Mouse (Mus musculus) olfactory bulb, adult 2 months (tissue): ENCODE data around the gene Ptprt. TPM values are rescaled to one million over a fixed set of nuclear protein-coding genes. Genes with fewer than 3 reads are reported as not detected.

Experiments
- H3K27ac ChIP-seq: fragments of 200-500 bp; 2 replicates; pipeline ENCODE4 v1.5.1; 2012; ENCODE audit warnings: low read depth, low read length; ENCODE audit not compliant: insufficient read depth
- H3K4me1 ChIP-seq: fragments of 200-500 bp; 2 replicates; pipeline ENCODE4 v1.6.1; 2012; ENCODE audit warnings: low read length; ENCODE audit not compliant: control insufficient read depth, insufficient read depth
- H3K4me3 ChIP-seq: fragments of 200-500 bp; 2 replicates; pipeline ENCODE4 v1.5.1; 2012; ENCODE audit warnings: mild to moderate bottlenecking, low read depth, low read length, moderate library complexity; ENCODE audit not compliant: insufficient read depth
- CTCF ChIP-seq: fragments of 200-500 bp; IDR thresholded peaks from 2 replicates; pipeline ENCODE4 v1.5.1; 2012; ENCODE audit warnings: low read depth, mild to moderate bottlenecking, low read length, moderate library complexity; ENCODE audit not compliant: insufficient read depth
- POLR2A ChIP-seq: fragments of 200-500 bp; IDR thresholded peaks from 2 replicates; pipeline ENCODE4 v1.6.1; 2012; ENCODE audit warnings: mild to moderate bottlenecking, low read depth, low read length, moderate library complexity; ENCODE audit not compliant: insufficient read depth
- WGBS: fragments of 180-500 bp; shearing (Covaris S2); methylation state at CpG from one replicate; pipeline ENCODE4 v1.1.7; 2018; 5-methylcytosine and 5-hydroxymethylcytosine counted together
- polyA plus RNA-seq: library from polyadenylated mRNA; stranded (reverse); fragments of >200 nt; gene quantifications from 2 replicates; pipeline ENCODE4 v1.2.4, GENCODE M21; 2012; ENCODE audit warnings: low replicate concordance; ENCODE audit not compliant: missing spikeins, insufficient read depth, insufficient read length

Ptprt gene
- polyA plus RNA-seq, 1 experiment = 33.3 TPM

DNA sequence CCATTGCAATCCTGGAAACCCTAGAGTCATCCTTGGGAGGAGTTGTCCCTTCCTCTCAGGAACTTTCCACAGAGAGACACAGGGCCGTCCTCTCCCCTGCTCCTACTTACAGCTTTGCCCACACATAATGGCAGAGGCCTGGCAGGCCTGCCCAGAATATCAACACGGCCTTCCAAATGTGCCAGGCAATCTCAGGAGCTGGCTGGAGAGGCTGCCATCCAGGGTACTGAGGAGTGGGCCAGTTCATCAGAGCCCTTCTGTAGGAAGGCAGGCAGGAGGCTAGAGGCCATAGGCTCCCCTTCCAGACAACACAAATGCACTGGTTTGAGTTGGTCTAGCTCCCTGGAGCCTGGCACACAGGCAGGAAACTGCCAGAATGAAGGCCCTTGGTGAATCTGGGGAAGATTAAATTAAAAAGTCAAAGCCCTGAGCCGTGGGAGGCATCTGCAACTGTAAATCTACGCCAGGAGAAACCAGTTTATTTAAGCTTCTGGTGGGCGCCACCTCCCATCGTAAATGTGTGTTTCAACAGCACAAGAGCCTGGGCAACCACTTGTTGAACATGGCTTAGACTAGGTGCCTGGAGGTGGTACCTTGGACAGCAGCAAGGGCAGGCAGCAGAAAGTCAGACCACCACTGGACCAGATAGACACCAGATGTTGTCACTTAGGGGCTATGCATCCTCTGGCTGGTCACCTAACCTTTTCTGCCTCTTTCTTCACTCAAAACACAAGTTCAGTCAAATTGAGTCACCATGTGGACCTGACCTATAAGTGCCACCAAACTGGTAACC lies 92.4 kb downstream of the Ptprt start:
- H3K4me1 ChIP-seq = peaks cover 27% of the 10 kb centered on the region
- no peak for TF ChIP-seq CTCF
- TF ChIP-seq POLR2A = no peak
- H3K27ac ChIP-seq = no peak overlapping the region
- H3K4me3 ChIP-seq = no peak overlapping the region
- WGBS = 54% methylated on average over 6 of the region's 6 CpGs

DNA sequence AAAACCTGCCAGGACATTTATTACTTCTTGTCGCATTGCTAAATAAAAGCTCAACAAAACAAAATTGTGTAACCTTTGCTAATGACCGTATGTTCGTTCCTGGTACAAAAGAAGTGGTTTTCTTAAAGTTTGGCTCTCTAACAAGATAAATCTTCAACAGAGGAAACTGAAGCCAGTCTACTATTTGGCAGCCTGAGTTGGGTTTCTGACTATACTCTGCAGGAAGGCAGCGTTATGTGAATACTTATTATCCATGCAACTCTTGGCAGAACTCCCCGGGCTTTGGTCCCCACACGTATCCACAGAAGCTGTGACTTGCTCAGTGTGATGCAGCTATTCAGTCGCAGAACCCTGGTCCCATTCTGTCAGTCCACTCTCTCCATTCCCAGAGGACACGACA lies 112.6 kb downstream of the Ptprt start:
- no peak overlapping the region for H3K27ac ChIP-seq
- WGBS = 31% methylated on average over 8 of the region's 8 CpGs
- no peak overlapping the region for H3K4me3 ChIP-seq
- no peaks in the 10 kb centered on the region for H3K4me1 ChIP-seq
- TF ChIP-seq POLR2A = no peak
- no peak for TF ChIP-seq CTCF

DNA sequence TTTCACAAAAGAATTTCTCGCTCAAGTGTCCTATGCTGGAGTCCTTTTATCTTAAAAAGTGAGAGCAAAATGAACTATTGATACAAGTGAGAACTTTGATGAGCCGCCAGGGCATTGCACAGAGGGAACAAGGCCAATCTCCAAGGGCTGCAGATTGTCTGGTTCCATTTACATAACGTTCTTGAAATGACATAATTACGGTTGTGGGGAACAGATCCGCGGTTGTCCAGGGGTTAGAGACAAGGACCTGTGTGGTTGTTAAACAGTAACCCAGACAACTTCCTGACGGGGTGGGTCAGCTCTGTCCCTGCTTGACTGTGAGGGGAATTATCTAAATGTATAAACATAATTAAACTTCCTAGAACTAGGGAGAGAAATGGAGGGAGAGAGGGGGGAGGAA lies 129.3 kb downstream of the Ptprt start:
- H3K4me1 ChIP-seq = no peaks in the 10 kb centered on the region
- 50% methylated on average over 7 of the region's 7 CpGs for WGBS
- no peak for TF ChIP-seq POLR2A
- TF ChIP-seq CTCF = no peak
- H3K27ac ChIP-seq = no peak overlapping the region
- H3K4me3 ChIP-seq = no peak overlapping the region

DNA sequence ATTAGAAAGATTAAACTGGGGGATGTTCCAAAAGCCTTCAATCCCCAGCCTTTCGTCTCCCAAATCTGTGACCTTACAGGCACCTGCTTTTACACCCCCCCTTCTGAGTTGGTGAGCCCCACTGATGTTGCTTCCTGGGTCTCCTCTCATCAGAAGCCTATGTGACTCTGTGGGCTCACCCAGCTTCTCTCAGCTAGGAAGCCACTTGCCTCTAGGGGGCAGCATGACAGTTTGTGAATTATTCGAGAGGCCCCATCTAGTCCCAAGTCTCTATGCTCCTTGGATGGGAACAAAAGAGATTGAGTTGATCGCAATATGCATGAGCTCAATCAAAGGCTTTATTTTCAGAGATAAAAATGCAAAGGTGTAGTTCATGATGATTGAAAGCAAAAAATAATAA lies 132.0 kb downstream of the Ptprt start:
- TF ChIP-seq POLR2A = no peak
- TF ChIP-seq CTCF = no peak
- H3K27ac ChIP-seq = no peak overlapping the region
- H3K4me1 ChIP-seq = no peaks in the 10 kb centered on the region
- WGBS = 90% methylated on average over 3 of the region's 3 CpGs
- no peak overlapping the region for H3K4me3 ChIP-seq

DNA sequence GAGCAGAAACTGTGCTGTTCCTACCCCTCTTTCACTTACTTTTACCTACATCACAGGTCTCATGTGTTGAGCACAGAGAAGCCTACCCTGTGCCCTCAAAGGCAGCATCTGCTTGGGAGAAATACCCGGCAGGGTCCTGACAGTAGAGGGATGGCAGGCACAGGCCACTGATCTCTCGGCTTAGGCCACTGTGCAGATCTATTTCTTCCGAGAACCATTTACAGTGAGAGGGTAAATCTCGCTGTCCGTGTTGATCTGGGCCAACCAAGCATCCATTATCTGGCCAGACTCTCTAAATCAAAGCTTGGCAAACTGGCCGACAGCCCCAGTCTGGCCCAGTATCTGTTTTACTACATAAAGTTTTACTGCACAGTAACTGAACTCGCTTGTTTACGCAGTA lies 145.0 kb downstream of the Ptprt start:
- TF ChIP-seq CTCF (no peak), POLR2A (no peak)
- H3K27ac ChIP-seq = no peak overlapping the region
- 93% methylated on average over 8 of the region's 8 CpGs for WGBS
- no peaks in the 10 kb centered on the region for H3K4me1 ChIP-seq
- no peak overlapping the region for H3K4me3 ChIP-seq

DNA sequence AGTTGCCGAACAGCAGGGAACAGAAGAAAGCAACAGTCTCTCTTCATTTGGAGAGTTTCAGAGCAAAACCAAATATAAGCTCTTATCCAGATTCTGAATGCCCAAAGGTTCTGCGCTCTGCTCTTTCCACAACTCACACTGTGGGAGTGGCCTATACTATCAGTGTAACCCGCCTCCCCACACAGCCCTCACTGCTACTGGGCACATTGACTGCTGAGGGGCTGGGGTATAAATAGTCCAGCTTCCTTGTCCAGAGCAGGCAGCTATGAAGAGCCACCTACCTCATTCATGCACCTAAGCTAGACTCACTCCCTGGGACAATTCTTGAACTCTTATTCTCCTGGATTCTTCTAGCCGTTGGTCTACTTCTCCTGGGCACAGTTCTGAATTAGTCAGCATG lies 147.9 kb downstream of the Ptprt start:
- Histone ChIP-seq H3K4me3 (no peak overlapping the region), H3K4me1 (peaks cover 3% of the 10 kb centered on the region; the same call in 1 of the 2 replicates), H3K27ac (no peak overlapping the region)
- no peak for TF ChIP-seq POLR2A
- no peak for TF ChIP-seq CTCF
- WGBS = 90% methylated on average over 4 of the region's 4 CpGs

DNA sequence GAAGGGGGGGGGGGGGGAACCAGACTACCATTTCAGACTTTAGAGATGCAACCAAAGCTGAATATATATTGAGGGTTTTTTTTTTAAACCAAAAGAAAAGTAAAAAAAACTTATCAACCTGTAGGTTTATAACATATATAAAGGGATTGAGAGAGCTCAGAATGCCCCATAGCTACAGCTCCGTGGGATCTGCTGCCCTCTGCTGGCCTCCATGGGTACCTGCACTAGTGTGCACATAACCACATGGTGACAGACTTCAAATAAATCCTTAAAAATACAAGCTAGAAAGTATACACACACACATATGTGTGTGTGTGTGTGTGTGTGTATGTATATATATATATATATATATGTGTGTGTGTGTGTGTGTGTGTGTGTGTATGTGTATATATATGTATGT lies 148.9 kb downstream of the Ptprt start:
- Histone ChIP-seq H3K4me1 (peaks cover 3% of the 10 kb centered on the region; the same call in 1 of the 2 replicates), H3K4me3 (no peak overlapping the region), H3K27ac (no peak overlapping the region)
- 85% methylated on average over 1 of the region's 1 CpGs for WGBS
- no peak for TF ChIP-seq POLR2A
- no peak for TF ChIP-seq CTCF

DNA sequence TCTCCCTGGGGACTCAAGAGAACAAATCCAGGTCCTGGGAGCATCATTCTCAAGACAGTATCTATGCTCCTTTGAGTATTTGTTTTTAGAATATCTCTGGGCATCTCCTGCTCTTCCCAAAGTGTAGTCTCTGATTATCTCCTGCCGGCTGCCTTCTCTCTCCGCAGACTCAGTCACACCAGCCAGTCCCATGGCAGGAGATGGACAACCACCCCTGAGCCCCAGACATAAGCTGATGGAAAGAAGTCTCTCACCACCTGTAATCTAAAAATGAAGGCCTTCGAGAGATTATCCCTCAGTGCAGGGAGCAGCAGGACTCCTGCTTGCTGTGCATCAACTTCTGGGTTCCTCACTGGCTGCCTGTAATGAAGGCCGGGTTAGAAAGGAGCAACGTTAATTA lies 151.9 kb downstream of the Ptprt start:
- WGBS = 88% methylated on average over 5 of the region's 5 CpGs
- Histone ChIP-seq H3K4me1 (peaks cover 3% of the 10 kb centered on the region; the same call in 1 of the 2 replicates), H3K27ac (no peak overlapping the region), H3K4me3 (no peak overlapping the region)
- TF ChIP-seq CTCF = no peak
- no peak for TF ChIP-seq POLR2A

DNA sequence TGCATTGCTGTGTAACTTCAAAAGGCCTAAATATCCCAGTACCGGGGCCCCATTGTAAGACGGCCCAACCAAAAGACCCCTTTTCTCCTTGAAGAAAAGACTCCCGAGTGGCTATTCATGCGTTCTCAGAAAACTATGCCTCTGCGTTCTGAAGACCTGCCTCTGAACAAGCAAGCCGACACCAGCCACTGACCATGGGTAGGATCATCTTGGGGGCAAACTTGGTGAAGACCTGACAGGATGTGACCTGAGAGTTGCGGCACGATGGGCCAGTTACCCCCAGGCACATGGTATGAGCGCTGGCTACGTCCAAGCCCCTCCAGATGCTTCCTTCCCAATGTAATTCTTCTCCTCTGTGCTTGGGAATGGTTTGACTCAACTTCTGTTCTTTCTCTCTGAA lies 153.3 kb downstream of the Ptprt start:
- Histone ChIP-seq H3K4me3 (no peak overlapping the region), H3K27ac (no peak overlapping the region), H3K4me1 (peaks cover 3% of the 10 kb centered on the region; the same call in 1 of the 2 replicates)
- TF ChIP-seq CTCF (no peak), POLR2A (no peak)
- WGBS = 59% methylated on average over 10 of the region's 10 CpGs

DNA sequence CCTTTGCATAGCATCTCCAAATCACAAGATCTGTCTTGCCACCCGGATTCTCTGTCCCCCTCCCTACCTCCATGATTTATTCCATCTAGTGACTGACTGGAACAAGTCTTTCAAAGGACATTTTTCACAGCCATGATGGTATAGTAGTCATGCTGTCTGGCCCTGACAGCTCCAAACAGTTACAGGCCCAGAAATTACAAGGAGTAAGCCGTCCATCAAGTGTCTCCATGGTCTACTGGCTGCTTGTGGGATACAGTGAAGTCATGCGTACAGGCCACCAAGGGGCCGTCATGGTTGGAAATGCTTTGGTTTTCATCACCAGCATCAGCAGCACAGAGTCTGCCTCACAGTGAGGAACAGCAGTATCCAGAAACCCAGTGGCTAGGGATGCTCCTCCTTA lies 156.1 kb downstream of the Ptprt start:
- Histone ChIP-seq H3K4me1 (peaks cover under 1% of the 10 kb centered on the region; the same call in 1 of the 2 replicates), H3K4me3 (no peak overlapping the region), H3K27ac (no peak overlapping the region)
- no peak for TF ChIP-seq CTCF
- TF ChIP-seq POLR2A = no peak
- 92% methylated on average over 4 of the region's 4 CpGs for WGBS
